Mouse (Mus musculus): ENCODE results near the gene Faah. TPM values are rescaled to one million over a fixed set of nuclear protein-coding genes. Genes with fewer than 3 reads are reported as not detected.
A peak's percentile ranks its signal among the peaks of the same experiment; 100 is the strongest.

Gene Faah
- polyA plus RNA-seq, 1 experiment, result 0.08 TPM

- Histone ChIP-seq H3K4me3 (no peak overlapping the region), H3K4me2 (ENCODE audit: low read depth) (peak overlapping the region; percentile 60), H3K27me3 (ENCODE audit: control insufficient read depth, insufficient read depth, insufficient read length) (no peaks in the 10 kb centered on the region), H3K36me3 (ENCODE audit: control insufficient read depth, insufficient read depth) (no peaks in the 10 kb centered on the region), H3K79me2 (ENCODE audit: control insufficient read depth, insufficient read depth) (no peaks in the 10 kb centered on the region), H3ac (ENCODE audit: control insufficient read depth, insufficient read length) (no peak overlapping the region)
- no peak for TF ChIP-seq POLR2A (IDR thresholded peaks at IDR 0.05; ENCODE audit: insufficient read length, low read depth)
- TF ChIP-seq USF1 (IDR thresholded peaks at IDR 0.05; ENCODE audit: low read depth), result no peak
- no peak for TF ChIP-seq MAX (IDR thresholded peaks at IDR 0.05; ENCODE audit: low read depth)
- TF ChIP-seq CEBPB (IDR thresholded peaks at IDR 0.05; ENCODE audit: insufficient read depth, poor library complexity, severe bottlenecking), result peak; percentile 51; the same call in 1 of the 2 replicates
- TF ChIP-seq POLR2AphosphoS2 (IDR thresholded peaks at IDR 0.05; ENCODE audit: insufficient read length, low read depth), result no peak
These were observed 95.0 kb downstream of the Faah start for GRCm38 (mm10) chr4:115922688-115923087.

- Histone ChIP-seq H3K27me3 (ENCODE audit: control insufficient read depth, insufficient read depth, insufficient read length) (no peaks in the 10 kb centered on the region), H3ac (ENCODE audit: control insufficient read depth, insufficient read length) (no peak overlapping the region), H3K36me3 (ENCODE audit: control insufficient read depth, insufficient read depth) (no peaks in the 10 kb centered on the region), H3K4me2 (ENCODE audit: low read depth) (no peak overlapping the region), H3K4me3 (no peak overlapping the region), H3K79me2 (ENCODE audit: control insufficient read depth, insufficient read depth) (no peaks in the 10 kb centered on the region)
- TF ChIP-seq CEBPB (IDR thresholded peaks at IDR 0.05; ENCODE audit: insufficient read depth, poor library complexity, severe bottlenecking) (no peak), USF1 (IDR thresholded peaks at IDR 0.05; ENCODE audit: low read depth) (no peak), TCF12 (IDR thresholded peaks at IDR 0.05; ENCODE audit: insufficient read depth, poor library complexity, severe bottlenecking) (no peak), MAX (IDR thresholded peaks at IDR 0.05; ENCODE audit: low read depth) (no peak), REST (IDR thresholded peaks at IDR 0.05; ENCODE audit: insufficient read depth, insufficient read length) (no peak), MYOG (IDR thresholded peaks at IDR 0.05; ENCODE audit: control insufficient read depth in 1 of 3, insufficient read depth in 1 of 3, insufficient read length in 2 of 3, low read depth in 2 of 3) (no peak), POLR2AphosphoS2 (IDR thresholded peaks at IDR 0.05; ENCODE audit: insufficient read length, low read depth) (no peak), E2F4 (IDR thresholded peaks at IDR 0.05; ENCODE audit: insufficient read depth) (no peak), SRF (IDR thresholded peaks at IDR 0.05; ENCODE audit: control insufficient read depth, insufficient read length, low read depth) (no peak), TCF3 (IDR thresholded peaks at IDR 0.05; ENCODE audit: insufficient read length, low read depth) (no peak), POLR2A (IDR thresholded peaks at IDR 0.05; ENCODE audit: insufficient read length, low read depth) (no peak), MYOD1 (IDR thresholded peaks at IDR 0.05; ENCODE audit: control insufficient read depth in 1 of 3, insufficient read length in 2 of 3, low read depth in 2 of 3) (no peak)
These were observed 97.8 kb downstream of the Faah start for GRCm38 (mm10) chr4:115919911-115920310.

Other genes with a start within 250 kb of the Faah start
- gene Tex38, start 236.9 kb downstream of the Faah start, polyA plus RNA-seq (2012; fragmentation: generic; extraction: Trizol), result not detected
- 12.5 TPM for gene Atpaf1, start 233.1 kb downstream of the Faah start, polyA plus RNA-seq (2012; fragmentation: generic; extraction: Trizol)
- gene Mob3c, start 189.8 kb downstream of the Faah start, polyA plus RNA-seq (2012; fragmentation: generic; extraction: Trizol), result 4.9 TPM
- 31.7 TPM for gene Mknk1, start 178.7 kb downstream of the Faah start, polyA plus RNA-seq (2012; fragmentation: generic; extraction: Trizol)
- not detected for gene Kncn, start 133.5 kb downstream of the Faah start, polyA plus RNA-seq (2012; fragmentation: generic; extraction: Trizol)
- gene 6430628N08Rik, start 127.3 kb downstream of the Faah start, polyA plus RNA-seq (2012; fragmentation: generic; extraction: Trizol), result not detected
- gene Dmbx1, start 78.0 kb downstream of the Faah start, polyA plus RNA-seq (2012; fragmentation: generic; extraction: Trizol), result 0.01 TPM
- 23.7 TPM for gene Nsun4, start 36.0 kb upstream of the Faah start, polyA plus RNA-seq (2012; fragmentation: generic; extraction: Trizol)
- gene Uqcrh, start 57.1 kb upstream of the Faah start, polyA plus RNA-seq (2012; fragmentation: generic; extraction: Trizol), result 835 TPM
- 36.1 TPM for gene Lrrc41, start 57.3 kb upstream of the Faah start, polyA plus RNA-seq (2012; fragmentation: generic; extraction: Trizol)
- 2.2 TPM for gene Rad54l, start 105.8 kb upstream of the Faah start, polyA plus RNA-seq (2012; fragmentation: generic; extraction: Trizol)
- 75.9 TPM for gene Pomgnt1, start 105.9 kb upstream of the Faah start, polyA plus RNA-seq (2012; fragmentation: generic; extraction: Trizol)
- 1.5 TPM for gene Lurap1, start 133.4 kb upstream of the Faah start, polyA plus RNA-seq (2012; fragmentation: generic; extraction: Trizol)
- gene Tspan1, start 149.7 kb upstream of the Faah start, polyA plus RNA-seq (2012; fragmentation: generic; extraction: Trizol), result 0.16 TPM
- not detected for gene 1700042G07Rik, start 155.4 kb upstream of the Faah start, polyA plus RNA-seq (2012; fragmentation: generic; extraction: Trizol)
- gene Gm49337, start 155.5 kb upstream of the Faah start, polyA plus RNA-seq (2012; fragmentation: generic; extraction: Trizol), result not detected
- gene Pik3r3, start 203.7 kb upstream of the Faah start, polyA plus RNA-seq (2012; fragmentation: generic; extraction: Trizol), result 5.7 TPM